Mouse (Mus musculus) frontal cortex, postnatal 14 days (tissue): ENCODE data around the gene Wdr17.

ENCODE experiments used
- DNase-seq, 2 experiments: peaks; one replicate each; pipeline ENCODE4 v3.0.0; 2022; ENCODE audit warnings: low spot score in 2 of 2

The Wdr17 gene

DNA sequence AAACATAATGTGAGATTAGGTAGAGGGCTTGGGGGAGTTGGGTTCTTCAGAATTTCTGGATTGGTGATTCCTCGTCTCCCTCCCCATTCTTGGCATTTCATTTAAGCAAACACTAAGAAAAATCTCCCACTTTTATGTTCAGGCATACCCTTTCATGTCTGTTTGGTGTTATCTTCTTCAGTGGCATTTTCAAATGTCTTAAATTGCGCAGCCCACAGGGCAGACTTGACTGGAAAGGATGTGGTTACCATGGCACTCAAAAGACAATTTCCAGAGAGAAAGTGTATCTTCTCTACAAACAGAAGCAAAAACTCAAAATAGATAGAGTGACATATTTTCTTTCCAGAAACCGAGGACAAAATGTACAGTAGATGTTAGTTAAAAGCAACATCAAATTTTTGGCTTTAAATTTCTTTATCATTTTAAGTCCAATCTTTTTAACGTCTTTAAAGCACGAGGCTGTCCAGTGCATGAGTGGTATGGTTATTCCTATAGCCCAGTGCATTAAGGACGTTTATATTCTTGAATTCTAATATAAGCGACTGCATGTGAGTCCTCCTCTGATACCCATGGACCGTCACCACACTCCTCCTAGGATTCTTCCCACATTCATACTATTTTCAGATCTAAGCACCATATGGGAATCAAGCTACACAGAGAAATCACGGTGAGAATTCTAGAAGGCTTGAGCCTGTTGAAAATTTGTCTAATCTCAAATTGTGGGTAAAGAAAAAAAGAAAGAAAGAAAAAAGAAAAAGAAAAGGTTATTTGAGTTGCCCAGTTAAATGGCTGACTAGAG lies at the start of gene Wdr17:
Gene Wdr17 (minus strand): TSS at position 198 of the 799 bp plus-strand sequence.
- no peak for DNase-seq

DNA sequence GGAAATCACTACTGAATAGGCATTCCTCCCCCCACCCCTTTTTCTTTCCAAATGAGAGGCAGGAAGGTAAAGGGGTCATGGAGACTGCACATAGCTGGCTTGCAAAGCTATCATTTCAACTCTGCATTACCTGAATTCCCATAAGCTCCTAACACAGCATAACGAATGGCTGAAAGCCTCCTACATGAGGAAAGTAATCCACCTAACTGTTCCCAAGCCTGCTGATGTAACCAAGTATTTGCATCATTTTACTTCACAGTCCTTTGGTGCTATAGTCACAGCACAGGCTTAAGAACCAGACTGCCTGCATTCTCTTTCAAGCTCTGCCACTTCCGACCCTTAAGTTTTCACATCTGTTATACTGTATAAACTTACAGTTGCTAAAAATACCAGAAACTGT lies 45.3 kb upstream of the Wdr17 start:
- no peak for DNase-seq

DNA sequence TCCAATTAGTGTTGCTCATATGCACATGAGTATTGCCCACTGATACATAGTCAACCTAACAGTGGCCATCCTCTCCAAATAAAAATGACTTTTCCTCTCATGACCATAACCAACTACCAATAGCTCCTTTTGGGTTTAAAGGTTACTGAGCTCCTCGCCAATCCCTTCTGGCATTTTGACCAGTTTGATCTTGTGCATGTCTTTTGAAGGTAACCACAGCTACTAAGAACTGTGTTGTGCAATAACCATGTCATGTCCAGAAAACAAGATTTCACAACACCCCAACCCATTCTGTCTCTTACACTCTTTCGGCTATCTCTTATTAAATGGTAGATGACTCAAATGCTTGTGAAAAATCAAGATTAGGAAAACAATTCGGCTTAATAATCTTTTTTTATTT lies 38.0 kb upstream of the Wdr17 start:
- DNase-seq, result no peak

DNA sequence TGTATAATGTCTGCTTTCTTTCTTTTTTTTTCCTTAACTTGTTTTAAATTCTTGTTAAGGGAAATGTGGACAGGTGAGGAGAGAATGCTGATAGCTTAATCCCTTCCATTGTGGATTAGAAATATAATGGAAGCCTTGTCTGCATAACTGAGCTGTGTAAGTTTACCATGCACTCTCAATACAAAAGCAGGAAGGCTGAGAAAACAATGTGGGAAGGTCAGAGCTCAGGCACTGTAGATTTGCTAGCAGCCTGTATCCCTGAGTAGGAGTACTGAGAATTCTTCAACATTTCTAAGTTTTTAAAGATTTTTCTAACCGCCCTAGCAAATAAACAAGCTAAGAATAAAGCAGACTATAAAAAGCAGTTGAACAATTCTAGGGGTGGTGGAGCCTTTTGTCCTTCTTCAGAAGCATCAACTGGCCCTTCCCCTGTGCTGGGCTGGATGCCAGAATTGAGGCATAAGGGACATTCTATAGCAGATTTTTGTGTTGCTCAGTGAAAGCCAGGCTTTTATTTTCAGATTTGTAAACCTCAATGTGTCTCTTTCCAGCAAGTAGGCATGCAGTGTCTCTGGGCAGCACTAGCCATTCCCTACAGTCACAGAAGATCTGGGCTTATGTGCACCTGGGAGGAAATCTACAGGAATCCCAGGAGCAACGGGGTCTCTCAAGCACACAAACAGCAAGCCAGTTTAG lies 35.3 kb upstream of the Wdr17 start:
- DNase-seq, result peak in 1 of 2 experiments; percentile 10

DNA sequence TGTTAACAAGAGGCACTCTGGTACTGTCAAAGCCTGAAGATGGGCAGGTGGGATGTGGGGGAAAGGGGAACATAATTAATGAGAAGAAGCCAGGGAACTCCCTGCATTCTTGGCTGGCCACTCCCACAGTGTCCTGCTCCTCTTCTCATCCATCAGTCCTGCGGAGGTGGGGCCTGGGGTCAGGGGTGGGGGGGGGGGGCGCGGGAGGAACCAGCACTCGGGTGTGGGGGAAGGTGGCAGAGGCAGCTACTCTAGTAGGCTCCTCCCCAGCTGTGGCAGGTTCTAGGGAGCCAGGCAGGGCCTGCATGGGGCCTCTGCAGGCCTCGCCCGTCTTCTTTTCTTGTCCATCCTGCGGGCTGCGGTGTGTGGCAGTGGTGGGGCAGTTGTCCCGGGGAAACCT lies 30.7 kb upstream of the Wdr17 start:
- DNase-seq, result no peak

DNA sequence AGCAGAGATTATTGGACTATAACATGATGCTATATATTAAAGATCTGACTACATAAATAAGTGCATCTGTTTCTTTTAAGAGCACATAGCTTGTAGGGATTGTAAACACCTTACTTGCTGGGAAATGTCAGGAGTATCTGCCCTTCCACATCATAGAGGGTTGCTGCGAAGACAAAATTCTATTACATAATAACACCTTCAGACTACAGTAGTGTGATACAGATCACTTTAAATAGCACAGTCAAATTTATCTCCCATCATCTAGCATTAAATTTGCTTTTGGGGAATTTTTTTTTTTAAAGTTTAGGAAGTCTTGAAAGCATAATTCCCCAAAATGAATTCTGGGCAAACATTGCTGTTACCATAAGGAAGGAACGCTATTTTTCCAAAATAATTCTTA lies 25.9 kb upstream of the Wdr17 start:
- no peak for DNase-seq

DNA sequence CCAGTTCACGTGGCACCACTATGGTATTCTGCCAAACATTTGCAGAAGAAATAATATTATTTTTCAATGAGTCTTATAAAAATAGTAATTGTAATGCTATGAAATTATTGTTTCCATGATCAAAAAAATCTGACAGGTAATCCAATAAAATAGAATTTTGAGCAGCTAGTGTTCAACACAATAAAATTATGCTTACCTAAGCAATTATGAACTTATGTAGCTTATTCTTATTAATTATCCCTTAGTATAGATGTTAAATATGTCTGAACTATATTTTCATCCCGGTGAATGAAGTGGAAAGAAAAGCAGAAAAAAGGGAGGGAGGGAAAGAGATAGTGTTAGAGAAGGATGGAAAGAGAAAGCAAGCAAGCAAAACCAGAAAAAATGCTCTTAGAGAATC lies 12.5 kb upstream of the Wdr17 start:
- no peak for DNase-seq

DNA sequence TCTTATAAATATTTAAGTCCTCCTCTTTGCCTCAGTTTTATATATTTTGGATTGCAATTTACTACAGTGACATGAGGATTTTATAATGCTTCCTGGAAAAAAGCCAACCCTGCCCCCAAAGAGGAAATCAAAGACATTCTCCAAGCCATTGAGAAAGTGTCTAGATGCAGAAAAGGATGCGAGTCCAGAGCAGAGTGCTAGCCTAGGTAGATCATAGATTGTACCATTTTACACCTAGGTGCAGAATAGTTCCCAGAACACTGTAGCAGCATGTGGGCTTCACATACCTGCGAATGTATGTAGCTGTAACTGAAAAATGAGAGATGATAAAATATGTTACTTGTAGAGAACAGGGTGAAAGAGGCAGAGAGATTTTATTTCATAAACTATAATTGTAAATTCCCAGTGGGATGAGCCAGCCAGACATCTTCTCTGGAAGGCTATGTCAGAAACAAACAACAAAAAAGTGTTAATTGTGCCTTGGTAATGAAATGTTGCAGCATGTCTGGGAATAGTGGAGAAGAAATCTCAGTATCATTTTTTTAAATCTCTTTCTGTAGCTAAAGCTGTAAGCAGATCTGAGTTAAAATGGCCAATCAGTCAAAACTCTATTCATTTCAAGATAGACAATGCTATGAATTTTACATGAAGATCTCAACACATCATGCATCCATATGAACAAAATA lies 7.8 kb upstream of the Wdr17 start:
- no peak for DNase-seq

DNA sequence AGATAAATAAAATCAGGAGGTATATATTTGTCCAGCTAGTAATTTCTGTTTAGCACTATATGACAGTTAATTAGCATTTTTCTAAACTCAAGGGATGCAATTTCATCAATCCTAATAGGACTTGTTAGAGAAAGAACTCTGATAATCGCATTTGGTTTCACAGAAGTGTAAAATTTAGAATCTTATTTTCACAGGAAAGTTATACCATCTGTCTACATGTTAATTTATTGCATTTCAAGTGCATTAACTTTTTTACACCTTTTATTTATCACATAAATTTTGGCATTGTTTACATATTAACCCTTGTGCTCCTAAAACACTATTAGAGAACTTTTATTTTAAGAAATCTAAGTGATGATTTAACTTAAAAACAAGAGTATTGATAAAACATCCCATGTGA lies 7.2 kb upstream of the Wdr17 start:
- DNase-seq, result no peak

DNA sequence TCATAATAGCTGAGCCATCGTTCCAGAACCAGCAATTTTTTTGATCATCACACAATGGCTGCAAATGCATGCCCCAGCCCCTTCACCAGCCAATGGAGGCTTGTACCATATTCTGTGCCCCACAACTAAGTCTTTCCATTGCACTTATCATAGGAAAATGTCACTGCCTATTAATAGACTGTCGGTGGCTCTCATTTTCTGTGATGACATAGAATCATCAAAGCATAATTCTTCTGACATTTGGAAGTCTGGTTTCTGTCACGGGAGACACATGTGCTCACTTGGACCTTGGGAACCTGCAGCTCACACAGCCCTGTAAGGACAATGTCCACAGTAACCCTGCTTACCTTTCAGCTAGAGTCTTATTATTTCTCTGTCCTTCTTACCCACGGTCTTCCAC lies 424 bp downstream of the Wdr17 start:
- no peak for DNase-seq

DNA sequence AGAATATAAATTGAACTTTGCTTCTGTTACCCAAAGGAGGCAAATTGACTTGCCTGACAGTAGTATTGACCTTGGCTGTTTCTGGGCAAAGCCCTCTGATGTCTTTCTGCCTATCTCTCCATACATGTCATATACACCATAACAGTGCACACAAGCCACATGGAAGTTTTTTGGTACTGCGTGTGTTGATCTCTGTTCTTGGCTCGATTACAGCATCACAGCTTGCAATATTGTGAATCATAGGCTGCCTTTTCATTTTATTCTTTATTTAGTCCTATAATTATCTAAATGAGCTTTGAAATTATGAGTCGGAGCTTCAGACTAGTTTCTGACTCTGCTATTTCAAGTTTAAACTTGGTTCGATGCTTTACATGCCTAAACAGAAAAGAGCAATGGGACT lies 10.5 kb downstream of the Wdr17 start:
- DNase-seq, result no peak

DNA sequence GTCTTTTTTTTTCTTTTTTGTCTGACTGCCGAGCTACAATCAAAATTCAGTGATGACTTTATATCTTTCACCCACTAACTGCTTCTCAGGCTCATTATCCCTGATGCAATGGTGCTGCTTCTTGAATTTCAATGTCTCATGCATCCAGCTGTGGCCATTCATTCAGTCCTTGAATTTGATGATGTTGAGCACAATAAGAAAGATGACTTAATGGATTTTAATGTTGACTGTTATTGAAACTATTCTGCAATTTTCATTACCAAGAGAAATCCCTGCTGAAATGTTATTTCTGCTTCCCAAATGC lies 22.3 kb downstream of the Wdr17 start:
- DNase-seq, result no peak

DNA sequence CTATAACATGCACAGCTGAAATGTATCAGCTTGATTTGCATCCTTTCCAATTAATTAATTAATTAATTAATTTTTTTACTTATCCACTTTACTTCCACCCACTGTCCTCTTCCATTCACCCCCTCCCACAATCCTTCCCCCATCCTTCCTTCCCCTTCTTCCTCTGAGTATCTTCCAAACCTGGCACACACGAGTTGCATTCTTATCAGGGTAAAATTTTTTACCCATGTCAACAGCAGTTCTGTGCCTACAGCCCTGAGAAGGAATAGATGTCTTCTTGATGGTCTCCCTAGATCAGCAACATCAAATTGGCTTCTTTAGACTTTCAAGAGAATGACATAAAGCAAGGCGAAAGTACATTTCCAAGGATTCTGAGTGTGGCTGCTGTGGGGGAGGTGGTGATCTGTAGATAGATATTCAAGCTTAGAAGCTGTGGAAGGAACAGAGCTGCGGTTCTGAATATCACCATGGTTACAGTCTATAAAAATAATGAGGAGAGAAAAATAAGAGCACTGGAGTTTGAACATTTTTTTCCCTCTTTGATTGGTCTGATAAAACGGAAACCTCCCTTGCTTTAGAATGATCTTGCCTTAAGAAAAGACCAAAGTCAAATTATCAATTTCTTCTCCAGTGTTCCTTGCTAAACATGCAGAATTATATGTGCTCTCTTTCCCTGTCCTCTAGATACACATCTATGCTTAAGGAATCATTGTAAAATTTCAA lies 22.8 kb downstream of the Wdr17 start:
- peak; percentile 30 to 32 for DNase-seq

DNA sequence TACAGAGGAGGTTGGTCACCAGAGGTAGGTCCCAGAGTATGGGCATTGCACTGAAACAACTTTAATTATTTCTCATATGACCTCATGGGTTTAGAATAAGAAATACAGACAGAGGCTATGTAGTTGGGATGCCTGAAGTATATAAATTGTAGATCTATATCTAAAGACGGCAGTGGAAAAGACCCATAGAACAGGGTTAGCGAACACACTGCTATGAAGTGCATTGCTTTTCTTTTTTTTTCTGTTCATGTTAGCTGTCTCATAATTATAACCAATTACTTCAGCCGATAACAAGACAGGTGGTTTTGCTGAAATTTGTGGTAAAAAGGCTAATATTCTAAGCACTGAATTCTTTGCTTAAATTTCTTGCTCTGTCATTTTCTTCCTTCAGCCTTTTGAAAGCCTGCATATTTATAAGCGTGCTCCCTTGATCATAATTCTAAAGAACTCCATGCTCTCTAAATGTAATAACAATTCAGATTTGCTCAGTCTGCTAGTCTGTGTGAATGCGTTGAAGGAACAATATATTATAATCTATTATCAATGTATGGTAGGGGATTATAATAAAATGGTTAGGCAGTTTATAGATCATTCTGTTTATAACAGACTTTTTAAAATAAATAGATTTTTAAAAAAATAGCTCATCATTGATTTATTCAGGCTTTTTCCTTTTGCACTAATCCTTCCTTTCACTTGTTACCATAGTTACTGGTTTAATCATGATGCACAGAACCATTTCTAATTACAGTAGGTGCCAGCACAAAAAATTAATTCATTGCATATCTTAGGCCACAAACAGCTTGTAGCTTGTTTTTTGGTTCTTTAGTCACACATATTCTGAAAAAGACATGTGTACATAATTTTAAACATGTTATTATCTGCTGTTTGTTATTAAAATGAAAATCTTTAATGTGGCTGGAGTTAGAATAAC lies 50.7 kb downstream of the Wdr17 start:
- no peak for DNase-seq

DNA sequence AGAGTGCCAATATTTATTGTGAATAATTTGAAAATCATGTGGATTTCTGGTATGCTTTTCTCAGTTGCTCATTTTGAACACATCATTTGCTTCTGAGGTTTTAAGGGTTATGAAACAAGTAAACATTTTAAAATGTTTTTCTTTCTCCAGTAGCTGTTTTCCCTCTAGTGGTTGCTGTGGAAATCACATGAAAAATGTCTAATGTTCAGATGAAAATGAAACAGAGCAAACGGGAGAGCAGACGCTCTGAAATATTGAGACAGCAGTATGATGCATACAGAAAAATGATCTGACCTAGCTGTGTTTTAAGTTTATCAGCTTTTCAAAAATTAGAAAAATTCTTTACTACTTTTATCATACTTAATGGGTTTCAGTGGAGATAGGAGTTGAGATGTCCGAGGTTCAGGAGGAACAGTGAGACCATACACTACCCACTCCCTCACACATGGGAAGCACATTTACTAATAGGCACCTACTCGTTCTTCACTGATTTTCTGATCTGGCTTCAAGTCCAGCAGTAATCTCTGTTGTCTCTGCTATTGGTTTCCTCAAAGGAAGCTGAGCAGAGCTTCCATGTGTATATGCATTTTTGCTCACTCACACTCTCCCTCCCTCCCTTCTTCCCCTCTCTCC lies 57.1 kb downstream of the Wdr17 start:
- no peak for DNase-seq

DNA sequence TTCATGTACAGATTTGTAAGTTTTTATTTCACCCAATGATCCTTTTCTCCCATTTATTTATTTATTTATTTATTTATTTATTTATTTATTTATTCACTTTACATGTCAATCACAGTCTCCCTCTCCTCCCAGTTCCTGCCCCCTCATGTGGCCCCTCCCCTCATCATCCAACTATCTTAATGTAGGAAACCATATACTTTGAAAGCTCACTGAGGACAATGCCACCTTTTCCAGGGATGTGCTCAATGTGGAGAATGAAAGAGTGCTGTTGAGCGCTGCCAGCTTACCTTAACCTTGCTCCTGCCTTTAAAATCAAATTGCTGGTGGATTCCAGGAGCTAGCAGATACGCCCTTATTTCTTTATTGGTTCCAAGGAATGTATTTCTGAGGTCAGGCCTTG lies 59.0 kb downstream of the Wdr17 start:
- DNase-seq, result no peak

DNA sequence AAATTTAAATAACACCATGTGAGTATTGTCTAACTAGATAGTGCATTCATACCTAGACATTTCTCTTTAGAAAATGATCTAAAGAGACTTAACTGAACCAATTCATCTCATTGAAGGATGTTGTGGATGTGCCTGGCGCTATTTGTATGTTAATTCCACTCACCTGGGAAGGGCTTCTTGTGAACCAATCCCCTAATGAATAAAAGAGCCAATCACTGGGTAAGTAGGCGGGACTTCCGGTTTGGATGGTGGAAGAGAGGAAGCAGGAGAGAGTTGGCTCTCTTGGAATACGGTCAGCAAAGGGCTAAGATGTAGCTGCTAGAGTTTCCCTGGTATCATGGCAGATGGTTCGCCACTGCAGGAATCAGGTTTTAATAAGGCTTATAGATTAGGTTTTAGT lies 64.0 kb downstream of the Wdr17 start:
- DNase-seq, result no peak

DNA sequence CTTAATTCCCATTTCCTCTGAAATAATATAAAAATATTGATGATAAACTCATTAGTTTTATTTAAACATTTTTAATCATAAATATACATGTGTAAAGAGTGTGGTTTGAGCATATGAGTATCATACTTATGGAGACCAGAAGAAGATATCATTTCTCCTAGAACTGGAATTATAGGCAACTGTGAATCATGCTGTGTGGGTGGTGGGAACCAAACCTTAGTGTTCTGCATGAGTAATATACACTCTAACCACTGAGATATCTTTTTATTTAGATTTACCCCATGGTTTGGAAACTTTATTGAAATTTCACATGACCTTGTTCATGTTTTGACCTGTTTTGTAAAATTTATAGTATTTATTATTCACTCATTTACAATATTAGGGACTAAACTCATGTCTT lies 68.3 kb downstream of the Wdr17 start:
- no peak for DNase-seq

DNA sequence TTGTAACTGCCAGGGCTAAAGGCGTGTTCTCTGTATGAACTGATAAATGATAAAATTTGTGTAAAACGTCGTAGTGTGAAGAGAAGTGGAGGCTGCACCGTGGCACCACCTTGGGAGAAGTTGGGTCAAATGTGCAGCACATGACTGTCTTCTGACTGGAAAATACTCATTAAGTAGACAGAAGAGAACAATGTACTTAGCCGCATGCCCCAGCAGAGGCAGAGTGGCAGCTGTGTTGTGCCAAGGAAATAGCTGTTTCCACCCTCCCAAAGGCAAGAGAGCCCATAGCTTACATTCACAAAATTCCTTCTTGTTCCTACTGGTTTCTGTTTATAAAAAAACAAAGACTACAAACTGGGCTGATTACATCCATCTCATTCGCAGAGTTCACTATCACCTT lies 78.8 kb downstream of the Wdr17 start:
- no peak for DNase-seq

DNA sequence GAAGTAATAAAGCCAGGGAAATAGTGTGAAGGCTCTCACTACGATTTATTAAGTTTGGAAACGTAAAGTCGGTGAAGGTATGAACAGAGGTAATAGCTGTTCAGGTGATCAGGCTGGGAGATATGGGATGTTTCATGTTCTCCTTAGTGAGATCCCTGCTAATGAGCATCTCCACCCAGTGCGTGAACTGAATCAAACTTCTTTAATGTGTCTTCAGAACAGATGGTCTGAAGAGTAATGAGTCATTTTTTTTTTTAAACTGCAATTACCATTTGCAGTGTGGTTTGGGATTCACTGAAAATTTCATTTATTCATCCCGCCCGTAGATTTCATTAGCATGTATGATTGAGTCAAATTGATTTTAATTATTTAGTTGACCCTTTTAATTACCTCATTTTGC lies 80.8 kb downstream of the Wdr17 start:
- DNase-seq, result no peak

DNA sequence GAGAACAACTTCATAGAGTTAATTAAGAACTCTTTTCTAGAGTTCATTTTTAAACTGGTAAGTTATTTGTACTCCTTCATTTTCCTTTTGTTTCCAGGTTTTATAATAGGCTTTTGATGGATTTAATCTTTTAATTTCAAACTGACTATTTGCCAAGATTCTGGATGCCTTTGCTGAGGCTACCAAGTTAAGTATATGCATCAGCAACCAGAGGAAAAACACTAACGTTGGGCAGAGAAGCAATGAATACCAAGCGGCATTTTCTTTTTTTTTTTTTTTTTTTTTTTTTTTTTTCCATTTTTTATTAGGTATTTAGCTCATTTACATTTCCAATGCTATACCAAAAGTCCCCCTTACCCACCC lies 94.3 kb downstream of the Wdr17 start:
- no peak for DNase-seq
